Mouse (Mus musculus): Measurements from ENCODE around the gene Abi3. TPM values are rescaled to one million over a fixed set of nuclear protein-coding genes. Genes with fewer than 3 reads are reported as not detected.
"Not testable (repeated sequence)": the region's sequence is repeated elsewhere in the genome, so short reads cannot be mapped to it uniquely, and the experiment has no call there.

Gene Abi3
- polyA plus RNA-seq (2012; rRNA removed): 9.6 and 11.2 TPM in 2 replicates

DNA sequence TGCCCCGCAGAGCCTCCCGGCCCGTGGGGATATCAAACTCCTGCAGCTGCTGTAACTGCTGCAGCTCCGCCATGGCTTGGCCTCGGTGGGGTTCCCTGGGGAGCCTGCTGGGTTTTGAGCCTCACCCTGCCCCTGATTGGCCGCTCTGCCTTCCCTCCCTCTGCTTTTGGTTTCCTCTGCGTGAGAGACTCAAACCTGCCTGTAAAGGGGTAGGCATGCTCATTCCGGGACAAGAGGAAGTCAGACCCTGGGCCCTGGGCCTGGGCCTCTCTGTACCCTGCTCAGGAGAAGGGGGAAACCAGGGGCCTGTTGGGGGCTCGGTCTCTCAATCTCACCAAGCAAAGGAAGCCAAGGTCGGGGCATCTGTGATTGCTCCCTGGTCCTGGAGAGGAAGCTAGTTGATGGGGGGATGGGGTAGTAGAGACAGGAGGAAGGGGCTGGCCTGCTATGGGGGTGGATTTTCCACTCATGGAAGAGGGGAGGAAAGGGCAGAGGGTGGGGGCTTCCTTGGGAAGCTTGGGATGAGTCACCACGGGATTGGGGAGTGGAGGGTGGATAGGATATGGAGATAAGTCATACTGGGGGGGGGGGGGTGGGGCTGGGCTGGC is at the start of gene Abi3:
Gene Abi3 (minus strand): TSS at position 403 of the 608 bp plus-strand sequence.
- no peak for DNase-seq (ENCODE audit: extremely low spot score in 1 of 2, low spot score in 1 of 2)

GRCm38 (mm10) chr11:95890462-95891051 is 48.3 kb upstream of the Abi3 start:
- no peak for DNase-seq (ENCODE audit: extremely low spot score in 1 of 2, low spot score in 1 of 2)

- DNase-seq (ENCODE audit: extremely low spot score in 1 of 2, low spot score in 1 of 2): not testable (repeated sequence)
Measured at GRCm38 (mm10) chr11:95879861-95880260, 37.6 kb upstream of the Abi3 start.

- peak in 1 of 2 experiments; percentile 65 for DNase-seq (ENCODE audit: extremely low spot score in 1 of 2, low spot score in 1 of 2)
Measured at GRCm38 (mm10) chr11:95876296-95876695, 34.0 kb upstream of the Abi3 start.

DNA sequence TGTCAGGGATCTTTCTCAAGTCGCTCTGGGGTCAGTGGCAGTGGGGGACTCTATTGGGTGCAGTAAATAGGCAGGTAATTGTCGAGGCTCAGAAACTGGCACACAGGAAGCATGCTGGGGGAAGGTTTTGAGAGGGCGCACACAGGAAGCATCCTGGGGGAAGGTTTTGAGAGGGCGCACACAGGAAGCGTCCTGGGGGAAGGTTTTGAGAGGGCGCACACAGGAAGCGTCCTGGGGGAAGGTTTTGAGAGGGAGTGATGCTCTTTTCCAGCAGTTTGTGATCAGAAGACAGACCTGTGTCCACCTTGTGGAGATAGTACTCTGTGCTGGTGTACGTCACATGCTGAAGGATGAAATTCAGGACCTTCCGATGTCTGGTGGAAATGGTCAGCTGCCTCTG is 33.5 kb upstream of the Abi3 start:
- DNase-seq (ENCODE audit: extremely low spot score in 1 of 2, low spot score in 1 of 2): no peak

DNA sequence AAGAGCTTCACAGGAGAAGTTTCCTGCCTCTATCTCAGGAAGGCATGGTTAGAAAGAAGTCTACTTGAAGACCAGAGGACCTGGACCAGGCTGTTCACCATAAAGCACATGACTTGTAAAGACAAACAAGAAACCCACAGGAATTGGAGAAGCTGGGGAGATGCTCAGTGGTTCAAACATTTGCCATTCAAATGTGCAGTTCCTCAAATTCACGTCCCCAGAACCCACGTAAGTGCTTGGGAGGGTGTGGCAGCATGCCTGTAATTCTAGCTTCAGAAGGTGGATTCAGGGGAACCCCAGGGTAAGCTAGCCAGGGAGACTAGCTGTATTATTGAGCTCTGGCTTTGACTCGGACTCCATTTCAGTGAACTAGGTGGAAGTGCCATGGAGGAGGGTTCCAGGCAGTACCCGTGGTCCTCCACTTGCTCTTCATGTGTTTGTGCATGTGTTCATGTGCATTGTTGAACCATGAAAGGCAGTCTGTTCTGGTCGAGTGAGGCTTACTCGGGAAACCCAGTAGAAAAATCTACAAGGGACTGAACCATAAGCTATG is 27.7 kb upstream of the Abi3 start:
- DNase-seq (ENCODE audit: extremely low spot score in 1 of 2, low spot score in 1 of 2): no peak

DNA sequence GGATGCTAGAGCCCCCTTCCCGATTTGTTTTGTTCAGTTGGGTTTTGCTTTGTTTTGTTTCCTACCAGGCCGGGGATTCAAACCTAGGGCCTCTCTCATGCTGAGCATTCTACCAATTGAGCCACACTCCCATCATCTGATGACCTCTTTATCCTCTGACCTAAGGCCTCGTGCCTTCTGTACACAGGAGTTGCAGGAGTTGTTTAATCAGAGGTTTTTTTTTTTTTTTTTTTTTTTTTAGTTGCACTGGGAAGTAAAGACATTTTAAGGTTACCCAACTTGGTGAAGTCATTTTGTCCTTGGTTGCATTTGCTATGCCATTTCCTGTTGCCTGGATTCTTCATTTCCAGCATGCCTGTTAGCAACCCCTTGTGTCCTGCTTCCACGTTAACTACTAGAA is 27.2 kb upstream of the Abi3 start:
- no peak for DNase-seq (ENCODE audit: extremely low spot score in 1 of 2, low spot score in 1 of 2)

- no peak for DNase-seq (ENCODE audit: extremely low spot score in 1 of 2, low spot score in 1 of 2)
Measured at GRCm38 (mm10) chr11:95861397-95861796, 19.1 kb upstream of the Abi3 start.

- DNase-seq (ENCODE audit: extremely low spot score in 1 of 2, low spot score in 1 of 2): no peak
Measured at GRCm38 (mm10) chr11:95860071-95860490, 17.8 kb upstream of the Abi3 start.

GRCm38 (mm10) chr11:95859468-95859855 is 17.2 kb upstream of the Abi3 start:
- DNase-seq (ENCODE audit: extremely low spot score in 1 of 2, low spot score in 1 of 2): peak in 1 of 2 experiments; percentile 74

DNA sequence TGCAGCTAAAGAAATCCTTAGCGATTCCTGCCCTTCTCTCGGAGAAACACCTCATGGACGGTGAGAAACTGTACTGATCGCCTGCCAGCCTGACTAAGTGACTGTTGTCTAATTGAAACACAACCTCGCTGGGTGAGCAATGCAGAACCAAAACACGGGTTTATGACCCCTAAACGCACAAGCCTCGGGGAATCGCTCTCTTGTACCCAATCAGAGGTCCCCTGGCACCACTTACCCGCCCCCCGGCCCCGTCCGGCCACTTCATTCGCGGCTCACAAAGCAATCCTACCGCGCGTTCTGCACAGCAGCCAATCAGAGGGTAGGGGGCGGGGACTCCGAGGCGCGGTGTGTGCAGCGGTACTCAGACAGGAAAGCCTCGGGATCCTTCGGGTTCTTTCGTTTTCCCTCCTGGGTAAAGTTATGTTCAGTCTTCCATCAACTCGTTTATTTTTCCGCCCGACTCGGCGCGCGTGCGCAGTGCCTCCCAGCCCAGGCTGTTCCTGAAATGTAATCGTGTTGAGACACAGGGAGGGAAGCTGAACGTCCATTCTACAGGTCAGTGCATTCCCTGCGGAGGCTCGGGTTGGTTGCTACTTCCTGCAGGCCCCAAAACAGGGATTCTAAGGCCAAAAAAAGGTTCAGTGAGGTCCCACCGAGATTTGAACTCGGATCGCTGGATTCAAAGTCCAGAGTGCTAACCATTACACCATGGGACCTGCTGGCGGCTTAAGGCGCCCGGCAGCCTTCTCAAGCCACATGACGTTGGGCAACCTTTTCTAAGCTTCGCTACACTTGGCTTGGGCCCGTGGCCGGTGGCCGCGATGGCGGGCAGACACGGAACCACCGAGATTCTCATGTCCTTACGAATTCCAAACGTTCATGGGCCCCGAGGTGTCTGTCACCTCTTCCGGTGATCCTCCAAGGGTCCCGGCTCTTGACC is 16.5 kb upstream of the Abi3 start:
- DNase-seq (ENCODE audit: extremely low spot score in 1 of 2, low spot score in 1 of 2): peak; percentile 96 to 99

- DNase-seq (ENCODE audit: extremely low spot score in 1 of 2, low spot score in 1 of 2): peak; percentile 28 to 69
Measured at GRCm38 (mm10) chr11:95857716-95858527, 15.6 kb upstream of the Abi3 start.

GRCm38 (mm10) chr11:95857306-95857705 is 15.0 kb upstream of the Abi3 start:
- DNase-seq (ENCODE audit: extremely low spot score in 1 of 2, low spot score in 1 of 2): no peak

DNA sequence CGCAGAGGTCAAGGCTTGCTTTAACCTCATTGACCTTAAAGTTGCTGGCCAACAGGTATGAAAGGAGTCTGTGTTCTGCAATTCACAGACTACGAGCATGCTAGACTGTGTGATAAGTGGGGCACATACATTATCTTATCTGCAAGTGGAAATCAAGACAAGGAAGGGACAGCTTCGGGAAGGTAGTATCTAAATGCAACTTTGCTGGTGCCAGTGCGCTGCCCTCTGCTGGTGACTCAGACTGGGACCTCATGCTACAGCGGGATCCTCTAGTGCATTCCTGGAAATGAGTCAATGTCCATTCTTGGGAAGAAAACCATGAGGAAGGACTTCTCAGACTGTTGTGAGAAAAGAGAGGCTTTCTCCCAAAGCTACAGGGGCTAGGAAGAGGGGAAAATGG is 11.4 kb upstream of the Abi3 start:
- peak in 1 of 2 experiments; percentile 58 for DNase-seq (ENCODE audit: extremely low spot score in 1 of 2, low spot score in 1 of 2)

DNA sequence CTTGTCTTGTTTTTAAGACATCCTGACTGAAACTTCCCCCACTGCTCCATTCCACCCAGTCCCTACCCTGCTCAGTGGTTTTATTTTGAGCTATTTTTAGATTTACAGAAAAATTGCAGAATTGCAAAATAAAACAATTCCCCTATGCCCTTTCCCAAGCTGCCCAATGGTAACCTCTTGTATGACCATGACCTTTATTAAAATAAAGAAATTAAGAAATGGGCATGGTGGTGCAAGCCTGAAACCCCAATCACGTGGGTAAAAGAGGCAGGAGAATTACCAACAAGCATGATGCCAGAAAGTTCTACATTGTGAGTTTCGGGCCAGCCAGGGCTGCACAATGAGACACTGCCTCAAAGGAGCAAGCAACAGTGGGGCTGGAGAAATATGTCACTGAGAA is 8.6 kb upstream of the Abi3 start:
- DNase-seq (ENCODE audit: extremely low spot score in 1 of 2, low spot score in 1 of 2): no peak

DNA sequence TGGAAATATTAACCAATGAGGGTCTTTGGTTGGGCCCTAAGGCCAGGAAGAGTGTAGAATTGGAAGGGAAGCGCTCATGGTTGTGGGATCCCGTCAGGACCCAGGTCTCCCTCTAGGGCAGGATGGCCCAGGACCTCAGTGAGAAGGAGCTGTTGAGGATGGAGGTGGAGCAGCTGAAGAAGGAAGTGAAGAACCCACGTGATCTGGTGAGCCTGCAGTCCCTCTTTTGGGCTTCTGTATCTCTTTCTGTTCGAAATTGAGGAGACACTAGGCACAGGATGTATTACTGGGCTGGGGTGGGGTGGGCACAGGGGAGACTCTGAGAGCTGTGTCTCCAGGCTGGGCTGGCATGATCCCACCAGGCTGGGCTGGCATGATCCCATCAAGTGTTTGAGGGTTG is 2.7 kb upstream of the Abi3 start:
- no peak for DNase-seq (ENCODE audit: extremely low spot score in 1 of 2, low spot score in 1 of 2)

GRCm38 (mm10) chr11:95843421-95843950 is 1.2 kb upstream of the Abi3 start:
- DNase-seq (ENCODE audit: extremely low spot score in 1 of 2, low spot score in 1 of 2): no peak

- DNase-seq (ENCODE audit: extremely low spot score in 1 of 2, low spot score in 1 of 2): no peak
Measured at GRCm38 (mm10) chr11:95842953-95843352, 677 bp upstream of the Abi3 start.

GRCm38 (mm10) chr11:95841498-95841830 is 812 bp downstream of the Abi3 start:
- DNase-seq (ENCODE audit: extremely low spot score in 1 of 2, low spot score in 1 of 2): no peak

Measured in frontal cortex, adult 2 months (tissue).